Mouse (Mus musculus): Measurements from ENCODE around the gene Cops9. TPM values are rescaled to one million over a fixed set of nuclear protein-coding genes. Genes with fewer than 3 reads are reported as not detected.

The Cops9 gene
- polyA plus RNA-seq, 1 experiment from 2014 or later = 343 TPM

DNA sequence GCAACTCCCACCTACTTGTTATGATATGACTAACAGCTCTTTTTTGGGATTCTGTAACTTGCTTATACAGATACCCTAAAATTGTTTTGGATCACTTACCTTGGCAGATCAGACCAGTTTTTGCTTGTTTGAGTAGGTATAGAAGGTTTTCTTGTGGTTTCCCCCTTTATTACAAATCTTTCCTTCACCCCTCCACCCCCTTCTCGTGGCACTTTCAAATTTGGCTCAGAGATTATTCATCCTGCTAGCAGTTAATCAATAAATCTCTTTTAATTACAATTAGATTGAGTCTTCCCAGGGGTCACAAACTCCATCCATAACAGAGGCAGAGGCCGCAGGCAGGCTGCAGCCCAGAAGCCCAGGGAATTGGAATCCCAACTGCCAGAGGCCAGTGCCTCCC, 24.3 kb downstream of the Cops9 start, which contains the start of gene Olfr12:
TSS of gene Olfr12 (plus strand) at position 301 of the 400 bp plus-strand sequence.
- H3K36me3 ChIP-seq (replicated peaks) = no peaks in the 10 kb centered on the region
- no peak within 1 kb of the TSS for H3K4me3 ChIP-seq
- H3K9me3 ChIP-seq = no peaks in the 10 kb centered on the region
- no peak within 1 kb of the TSS for H3K27ac ChIP-seq
- no peak for DNase-seq (ENCODE audit: extremely low spot score, low spot score)
- no peaks in the 10 kb centered on the region for H3K27me3 ChIP-seq (ENCODE audit: poor library complexity, severe bottlenecking)
- WGBS = 70% methylated on average over 2 of the region's 2 CpGs
- H3K4me1 ChIP-seq = no peaks in the 10 kb centered on the region

DNA sequence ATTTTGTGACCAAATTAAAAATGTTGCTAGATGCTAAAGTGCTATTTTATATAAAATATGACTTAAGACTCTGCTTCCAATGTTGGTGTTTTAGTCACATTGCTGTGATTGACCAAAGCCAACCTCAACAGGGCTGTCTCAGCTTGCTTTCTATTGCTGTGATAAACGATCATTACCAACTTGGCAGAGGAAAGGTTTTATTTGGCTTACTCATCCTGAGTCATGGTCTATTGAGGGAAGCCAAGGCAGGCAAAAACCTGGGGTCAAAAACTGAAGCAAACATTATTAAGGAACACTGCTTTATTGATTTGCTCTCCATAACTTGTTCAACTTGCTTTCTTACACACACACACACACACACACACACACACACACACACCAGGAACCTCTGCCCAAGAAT, 25.7 kb downstream of the Cops9 start:
- H3K4me1 ChIP-seq = no peaks in the 10 kb centered on the region
- no peak overlapping the region for H3K4me3 ChIP-seq
- H3K27ac ChIP-seq = no peak overlapping the region
- no peak for DNase-seq (ENCODE audit: extremely low spot score, low spot score)
- H3K36me3 ChIP-seq (replicated peaks) = no peaks in the 10 kb centered on the region
- no peaks in the 10 kb centered on the region for H3K9me3 ChIP-seq
- no peaks in the 10 kb centered on the region; the same call in 1 of the 2 replicates for H3K27me3 ChIP-seq (ENCODE audit: poor library complexity, severe bottlenecking)
- 83% methylated on average over 1 of the region's 1 CpGs for WGBS

DNA sequence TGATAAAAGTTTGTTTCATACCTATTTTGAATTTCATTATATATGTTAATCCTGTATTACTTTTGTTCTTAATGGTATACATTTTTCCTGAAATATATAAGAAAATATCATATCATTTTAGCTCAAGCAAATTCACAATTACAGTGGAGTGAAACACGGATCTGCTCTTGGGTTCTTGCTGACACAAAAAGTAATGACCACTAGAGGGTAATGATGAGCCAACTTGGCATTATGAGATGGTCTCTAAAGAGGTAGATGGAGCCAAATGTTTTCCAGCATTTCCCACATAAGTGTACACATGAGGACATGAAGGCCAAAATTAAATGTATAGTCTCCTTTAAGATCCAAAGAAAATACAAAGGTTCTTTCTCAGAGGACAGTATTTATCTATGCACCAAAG, 27.3 kb downstream of the Cops9 start:
- Histone ChIP-seq H3K36me3 (replicated peaks) (no peaks in the 10 kb centered on the region), H3K27ac (no peak overlapping the region), H3K9me3 (no peaks in the 10 kb centered on the region), H3K4me1 (no peaks in the 10 kb centered on the region), H3K4me3 (no peak overlapping the region), H3K27me3 (ENCODE audit: poor library complexity, severe bottlenecking) (no peaks in the 10 kb centered on the region; the same call in 1 of the 2 replicates)
- DNase-seq (ENCODE audit: extremely low spot score, low spot score) = no peak
- WGBS = 8% methylated on average over 1 of the region's 1 CpGs

DNA sequence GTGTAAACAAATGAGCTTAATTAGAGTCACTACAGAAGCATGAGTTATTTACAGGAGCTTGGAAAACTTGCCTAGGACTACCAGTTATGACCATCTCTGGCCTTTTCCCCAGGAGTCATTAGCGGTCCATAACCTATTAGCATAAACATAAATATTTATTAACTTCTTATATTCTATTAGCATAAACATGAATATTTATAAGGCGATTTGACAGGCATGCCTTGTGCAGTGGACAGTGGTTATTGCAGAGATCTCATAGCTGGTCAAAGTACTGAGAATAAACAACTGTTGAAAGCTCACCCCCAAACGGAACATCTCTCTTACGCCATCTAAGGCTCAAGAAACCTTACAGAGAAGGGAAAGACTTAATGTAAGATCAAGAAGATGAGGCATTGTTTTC, 28.6 kb downstream of the Cops9 start:
- no peak overlapping the region for H3K4me3 ChIP-seq
- WGBS = 57% methylated on average over 4 of the region's 4 CpGs
- H3K27ac ChIP-seq = no peak overlapping the region
- no peaks in the 10 kb centered on the region for H3K9me3 ChIP-seq
- no peaks in the 10 kb centered on the region for H3K36me3 ChIP-seq (replicated peaks)
- H3K4me1 ChIP-seq = no peaks in the 10 kb centered on the region
- no peak for DNase-seq (ENCODE audit: extremely low spot score, low spot score)
- H3K27me3 ChIP-seq (ENCODE audit: poor library complexity, severe bottlenecking) = no peaks in the 10 kb centered on the region; the same call in 1 of the 2 replicates

DNA sequence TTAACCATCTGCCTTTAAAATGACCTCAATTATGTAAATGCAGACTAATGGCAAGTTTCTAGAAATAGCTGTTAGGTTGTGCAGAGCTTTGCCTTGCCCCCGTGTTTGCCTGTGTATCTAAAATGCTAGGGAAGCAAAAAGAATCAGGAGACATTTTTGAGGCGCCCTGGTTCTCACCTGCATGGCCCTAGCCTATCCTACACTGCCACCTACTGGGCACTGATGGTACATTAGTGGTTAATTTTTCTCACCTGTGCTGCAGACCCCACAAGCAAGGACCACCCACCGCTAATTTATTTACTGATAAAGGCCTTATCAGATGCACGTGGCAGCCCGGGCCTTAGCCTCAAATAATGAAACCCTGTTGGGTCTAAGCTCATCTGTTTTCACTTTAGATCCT, 30.8 kb downstream of the Cops9 start:
- WGBS = 11% methylated on average over 5 of the region's 5 CpGs
- Histone ChIP-seq H3K9me3 (no peaks in the 10 kb centered on the region), H3K4me1 (no peaks in the 10 kb centered on the region), H3K36me3 (replicated peaks) (no peaks in the 10 kb centered on the region), H3K27ac (no peak overlapping the region), H3K4me3 (no peak overlapping the region), H3K27me3 (ENCODE audit: poor library complexity, severe bottlenecking) (no peaks in the 10 kb centered on the region; the same call in 1 of the 2 replicates)
- DNase-seq (ENCODE audit: extremely low spot score, low spot score) = peak; percentile 37

DNA sequence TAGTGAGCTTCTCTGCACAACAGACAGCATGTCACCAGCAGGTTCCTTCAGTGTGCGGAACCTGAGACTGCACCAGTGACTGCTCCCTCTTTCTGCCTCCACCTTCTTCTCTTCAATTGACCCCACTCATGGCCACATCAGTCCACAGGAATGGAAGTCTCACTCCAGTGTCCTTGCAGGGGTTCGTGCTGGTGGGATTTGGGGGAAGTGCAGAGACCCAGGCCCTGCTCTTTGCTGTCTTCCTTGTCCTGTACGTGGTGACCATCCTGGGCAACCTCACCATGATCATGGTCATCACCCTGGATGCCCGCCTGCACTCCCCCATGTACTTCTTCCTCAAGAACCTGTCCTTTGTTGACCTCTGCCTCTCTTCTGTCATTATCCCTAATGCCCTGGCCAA, 34.1 kb downstream of the Cops9 start:
- WGBS = 88% methylated on average over 4 of the region's 4 CpGs
- Histone ChIP-seq H3K27me3 (ENCODE audit: poor library complexity, severe bottlenecking) (no peaks in the 10 kb centered on the region; the same call in 1 of the 2 replicates), H3K36me3 (replicated peaks) (no peaks in the 10 kb centered on the region), H3K9me3 (no peaks in the 10 kb centered on the region), H3K4me3 (no peak overlapping the region), H3K27ac (no peak overlapping the region), H3K4me1 (no peaks in the 10 kb centered on the region)
- no peak for DNase-seq (ENCODE audit: extremely low spot score, low spot score)

DNA sequence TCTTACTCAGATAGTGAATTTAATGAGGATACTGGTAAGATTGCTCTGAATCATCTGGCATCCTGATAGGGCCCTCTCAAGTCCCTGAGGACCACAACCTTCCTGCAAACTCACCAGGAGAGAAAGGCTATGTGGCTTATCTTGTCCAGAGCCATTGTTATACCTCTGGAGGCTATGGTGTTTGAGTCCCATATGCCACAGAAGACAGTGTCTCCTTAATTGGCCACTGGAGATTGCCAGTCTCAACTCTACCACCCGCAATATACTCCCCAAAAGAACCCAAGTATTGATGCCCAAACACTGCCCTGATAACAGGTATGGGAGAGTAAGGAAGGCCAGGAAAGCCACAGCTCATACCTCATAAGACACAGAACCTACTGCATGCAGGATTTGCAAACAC, 36.3 kb downstream of the Cops9 start, which contains the start of gene Olfr1410:
TSS of gene Olfr1410 (plus strand) at position 301 of the 400 bp plus-strand sequence.
- 90% methylated on average over 1 of the region's 1 CpGs for WGBS
- Histone ChIP-seq H3K27ac (no peak within 1 kb of the TSS), H3K9me3 (no peaks in the 10 kb centered on the region), H3K4me3 (no peak within 1 kb of the TSS), H3K4me1 (no peaks in the 10 kb centered on the region), H3K36me3 (replicated peaks) (no peaks in the 10 kb centered on the region), H3K27me3 (ENCODE audit: poor library complexity, severe bottlenecking) (no peaks in the 10 kb centered on the region)
- DNase-seq (ENCODE audit: extremely low spot score, low spot score) = no peak

DNA sequence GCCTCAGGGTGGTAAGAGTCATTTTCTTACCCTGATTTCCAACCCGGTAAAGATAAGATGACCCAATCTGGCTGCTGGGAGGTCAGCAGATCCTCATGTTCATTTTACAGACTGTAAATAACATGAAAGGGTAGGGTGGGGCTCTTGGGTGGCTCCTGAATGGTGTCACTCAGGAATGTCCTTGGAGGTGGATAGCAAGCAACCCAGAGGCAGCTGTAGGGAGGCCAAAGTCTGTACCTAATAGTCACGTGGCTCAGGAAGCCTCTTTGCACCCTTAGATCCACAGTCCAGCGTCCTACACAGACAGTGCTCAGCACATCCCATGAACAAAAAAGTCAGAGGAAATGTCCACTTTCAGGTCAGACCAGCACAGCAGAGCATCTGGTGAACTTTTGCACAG, 45.8 kb downstream of the Cops9 start:
- Histone ChIP-seq H3K27me3 (ENCODE audit: poor library complexity, severe bottlenecking) (no peaks in the 10 kb centered on the region), H3K36me3 (replicated peaks) (no peaks in the 10 kb centered on the region), H3K9me3 (no peaks in the 10 kb centered on the region), H3K4me3 (no peak overlapping the region), H3K27ac (no peak overlapping the region), H3K4me1 (no peaks in the 10 kb centered on the region)
- WGBS = 87% methylated on average over 3 of the region's 3 CpGs
- no peak for DNase-seq (ENCODE audit: extremely low spot score, low spot score)

DNA sequence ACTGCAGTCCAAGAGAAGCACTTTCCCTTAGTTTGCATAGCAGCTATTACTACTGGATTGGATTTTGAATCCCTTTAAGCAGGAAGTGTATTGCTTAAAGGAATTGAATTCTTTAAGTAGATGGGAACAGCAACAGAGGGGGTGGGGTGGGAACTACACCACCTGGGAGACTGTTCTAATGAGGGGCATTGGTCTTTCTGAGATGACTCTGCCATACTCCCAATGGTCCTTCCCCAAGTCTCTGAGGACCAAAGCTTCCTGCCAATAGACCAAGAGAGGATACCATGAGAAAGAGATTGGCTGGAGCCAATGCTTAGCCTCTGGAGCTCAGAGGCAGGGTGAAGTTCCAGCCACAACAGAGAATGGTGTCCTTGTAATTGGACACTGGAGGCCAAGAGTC, 47.7 kb downstream of the Cops9 start, which contains the start of gene Olfr1411:
TSS of gene Olfr1411 (plus strand) at position 301 of the 400 bp plus-strand sequence.
- Histone ChIP-seq H3K4me1 (no peaks in the 10 kb centered on the region), H3K4me3 (no peak within 1 kb of the TSS), H3K27ac (no peak within 1 kb of the TSS), H3K27me3 (ENCODE audit: poor library complexity, severe bottlenecking) (no peaks in the 10 kb centered on the region), H3K9me3 (no peaks in the 10 kb centered on the region), H3K36me3 (replicated peaks) (no peaks in the 10 kb centered on the region)
- no peak for DNase-seq (ENCODE audit: extremely low spot score, low spot score)

Other genes starting within 250 kb of the Cops9 start
- gene Ndufa10, start 168.1 kb downstream of the Cops9 start, polyA plus RNA-seq (2016; fragmentation: Nextera tagmentation; extraction: Ambion mirVana) = 301 and 314 TPM in 2 replicates
- gene Olfr1416, start 156.9 kb downstream of the Cops9 start, polyA plus RNA-seq (2016; fragmentation: Nextera tagmentation; extraction: Ambion mirVana) = not detected in 2 replicates
- gene Olfr1415, start 145.9 kb downstream of the Cops9 start, polyA plus RNA-seq (2016; fragmentation: Nextera tagmentation; extraction: Ambion mirVana) = not detected in 2 replicates
- gene Olfr1414, start 123.3 kb downstream of the Cops9 start, polyA plus RNA-seq (2016; fragmentation: Nextera tagmentation; extraction: Ambion mirVana) = not detected in 2 replicates
- not detected in 2 replicates for gene Olfr1413, start 70.7 kb downstream of the Cops9 start, polyA plus RNA-seq (2016; fragmentation: Nextera tagmentation; extraction: Ambion mirVana)
- not detected in 2 replicates for gene Olfr1412, start 56.2 kb downstream of the Cops9 start, polyA plus RNA-seq (2016; fragmentation: Nextera tagmentation; extraction: Ambion mirVana)
- gene Olfr1411, start 47.6 kb downstream of the Cops9 start, polyA plus RNA-seq (2016; fragmentation: Nextera tagmentation; extraction: Ambion mirVana) = not detected in 2 replicates
- not detected in 2 replicates for gene Olfr1410, start 36.2 kb downstream of the Cops9 start, polyA plus RNA-seq (2016; fragmentation: Nextera tagmentation; extraction: Ambion mirVana)
- not detected in 2 replicates for gene Olfr12, start 24.2 kb downstream of the Cops9 start, polyA plus RNA-seq (2016; fragmentation: Nextera tagmentation; extraction: Ambion mirVana)
- gene Otos, start 6.9 kb upstream of the Cops9 start, polyA plus RNA-seq (2016; fragmentation: Nextera tagmentation; extraction: Ambion mirVana) = 0.25 TPM in 1 of 2 replicates, not detected in the other
- gene Gpc1, start 189.7 kb upstream of the Cops9 start, polyA plus RNA-seq (2016; fragmentation: Nextera tagmentation; extraction: Ambion mirVana) = 95.2 and 99.2 TPM in 2 replicates

All from forebrain, embryonic 10.5 days (tissue).